Mouse (Mus musculus): ENCODE results near the gene Vtn.
"Not testable (repeated sequence)": the region's sequence is repeated elsewhere in the genome, so short reads cannot be mapped to it uniquely, and the experiment has no call there.

The Vtn gene

DNA sequence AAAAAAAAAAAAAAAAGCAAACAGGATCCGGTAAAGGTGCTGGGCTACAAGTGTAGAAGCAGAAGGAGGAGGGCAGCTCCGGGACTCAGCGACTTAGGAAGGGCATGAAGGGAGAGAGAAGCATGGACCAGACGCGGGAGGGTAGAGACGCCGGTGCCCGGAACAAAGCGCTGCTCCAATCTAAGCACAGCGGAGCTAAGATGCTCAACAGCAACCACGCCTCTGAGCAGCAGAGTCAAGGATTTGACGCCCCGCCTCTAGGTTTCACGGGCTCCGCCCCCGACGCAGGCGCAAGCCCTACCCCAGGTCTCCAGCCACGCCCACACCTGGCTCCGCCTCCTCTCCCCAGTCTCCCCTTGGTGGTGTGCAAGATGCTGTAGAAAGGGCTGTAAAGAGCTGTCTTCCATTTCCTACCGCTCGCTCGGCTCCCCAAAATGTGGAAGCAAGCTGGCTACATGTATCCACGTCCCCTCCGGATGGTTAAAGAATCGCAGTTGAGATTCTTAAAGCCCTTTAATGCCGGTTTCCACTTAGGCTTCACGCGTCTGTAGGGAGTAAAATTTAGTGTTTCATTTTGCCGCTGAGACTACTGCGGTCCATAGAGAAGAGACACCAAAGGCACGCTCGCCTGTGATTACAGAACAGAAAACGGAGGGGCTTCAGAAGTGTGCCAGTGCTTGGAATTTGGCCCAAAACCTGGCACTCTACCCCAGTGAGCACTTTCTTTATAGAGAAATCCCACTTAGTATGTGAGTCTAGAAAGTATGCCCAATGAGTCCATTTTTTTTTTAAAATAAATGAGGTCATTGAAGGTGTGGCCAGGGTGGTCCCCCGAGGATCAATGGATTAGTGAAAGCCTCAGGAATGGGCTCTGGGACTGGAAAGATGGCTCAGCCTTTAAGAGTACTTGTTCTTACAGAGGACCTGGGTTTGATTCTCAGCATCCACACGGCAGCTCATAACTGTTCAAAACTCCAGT is 1.1 kb upstream of the Vtn start, which contains the start of gene Sarm1:
Gene Sarm1, minus strand, starts transcription at position 211 of the 979 bp plus-strand sequence.
- peak; percentile 97 for DNase-seq (ENCODE audit: low read depth)

DNA sequence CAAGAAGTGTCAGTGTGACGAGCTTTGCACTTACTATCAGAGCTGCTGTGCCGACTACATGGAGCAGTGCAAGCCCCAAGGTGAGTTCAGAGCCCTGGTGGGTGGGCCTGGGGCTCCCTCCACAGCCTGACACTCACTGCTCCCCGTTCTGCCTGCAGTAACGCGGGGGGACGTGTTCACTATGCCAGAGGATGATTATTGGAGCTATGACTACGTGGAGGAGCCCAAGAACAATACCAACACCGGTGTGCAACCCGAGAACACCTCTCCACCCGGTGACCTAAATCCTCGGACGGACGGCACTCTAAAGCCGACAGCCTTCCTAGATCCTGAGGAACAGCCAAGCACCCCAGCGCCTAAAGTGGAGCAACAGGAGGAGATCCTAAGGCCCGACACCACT is 652 bp downstream of the Vtn start:
- no peak for DNase-seq (ENCODE audit: low read depth)

DNA sequence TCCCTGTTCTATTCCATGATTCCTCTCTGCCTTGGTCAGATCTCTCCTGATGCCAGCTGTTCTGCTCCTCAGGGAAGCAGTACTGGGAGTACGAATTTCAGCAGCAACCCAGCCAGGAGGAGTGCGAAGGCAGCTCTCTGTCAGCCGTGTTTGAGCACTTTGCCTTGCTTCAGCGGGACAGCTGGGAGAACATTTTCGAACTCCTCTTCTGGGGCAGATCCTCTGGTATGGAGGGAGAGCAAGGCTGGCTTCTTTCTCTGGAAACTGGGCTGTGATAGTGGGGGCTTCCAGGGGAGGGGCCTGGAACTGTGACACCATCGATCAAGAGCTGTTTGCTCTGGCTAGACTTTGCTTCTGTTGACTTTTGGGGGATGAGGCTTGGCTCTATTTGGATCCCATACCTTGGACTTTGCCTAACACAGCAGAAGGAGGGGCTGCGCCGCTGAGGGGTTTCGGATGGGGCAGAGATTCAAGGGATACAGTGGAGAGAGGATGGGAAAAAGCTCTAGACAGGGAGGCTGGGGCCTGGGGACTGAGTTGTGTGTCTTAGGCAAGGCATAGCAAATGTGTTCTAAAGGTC is 1.8 kb downstream of the Vtn start:
- no peak for DNase-seq (ENCODE audit: low read depth)

DNA sequence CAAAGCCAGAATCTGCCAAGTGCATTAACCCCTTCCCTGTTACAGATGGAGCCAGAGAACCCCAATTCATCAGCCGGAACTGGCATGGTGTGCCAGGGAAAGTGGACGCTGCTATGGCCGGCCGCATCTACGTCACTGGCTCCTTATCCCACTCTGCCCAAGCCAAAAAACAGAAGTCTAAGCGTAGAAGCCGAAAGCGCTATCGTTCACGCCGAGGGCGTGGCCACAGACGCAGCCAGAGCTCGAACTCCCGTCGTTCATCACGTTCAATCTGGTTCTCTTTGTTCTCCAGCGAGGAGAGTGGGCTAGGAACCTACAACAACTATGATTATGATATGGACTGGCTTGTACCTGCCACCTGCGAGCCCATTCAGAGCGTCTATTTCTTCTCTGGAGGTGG is 2.6 kb downstream of the Vtn start:
- DNase-seq (ENCODE audit: low read depth): no peak

DNA sequence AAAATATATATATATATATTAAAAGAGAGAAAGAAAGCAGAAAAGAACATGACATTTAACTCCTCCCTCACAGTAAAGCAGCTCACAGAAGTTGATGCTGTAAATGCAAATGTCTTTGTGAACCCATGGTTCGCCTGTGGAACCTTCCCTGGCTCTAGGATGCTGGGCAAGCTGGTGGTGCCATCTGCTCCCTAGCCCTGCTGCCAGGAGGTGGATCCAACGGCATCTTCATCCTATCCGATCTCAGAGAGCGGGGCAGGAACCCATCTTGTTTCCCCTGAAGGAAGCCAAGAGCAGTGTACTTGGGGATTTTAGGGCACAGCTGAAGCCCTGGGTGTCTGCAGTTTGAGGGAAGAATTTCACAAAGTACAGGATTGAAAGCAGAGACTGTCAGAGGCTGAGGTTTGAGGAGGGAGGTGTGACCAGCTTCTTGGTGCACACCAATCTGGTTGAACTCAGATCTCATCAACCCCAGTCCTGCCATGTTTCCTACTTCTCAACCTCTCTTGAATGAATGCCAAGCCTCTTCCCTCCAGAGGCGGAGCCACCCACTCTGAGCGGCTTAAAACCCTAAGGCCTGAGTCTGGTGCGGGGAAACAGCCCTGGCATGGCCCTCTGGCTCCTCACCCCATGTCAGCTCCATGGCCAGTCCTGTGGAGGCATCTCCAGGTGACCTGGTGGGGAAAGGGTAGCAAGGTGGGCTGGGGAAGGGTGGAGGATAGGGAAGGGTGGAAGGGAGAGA is 4.2 kb downstream of the Vtn start, which contains the start of gene Sebox:
Gene Sebox, plus strand, starts transcription at position 539 of the 742 bp plus-strand sequence.
- DNase-seq (ENCODE audit: low read depth): no peak

DNA sequence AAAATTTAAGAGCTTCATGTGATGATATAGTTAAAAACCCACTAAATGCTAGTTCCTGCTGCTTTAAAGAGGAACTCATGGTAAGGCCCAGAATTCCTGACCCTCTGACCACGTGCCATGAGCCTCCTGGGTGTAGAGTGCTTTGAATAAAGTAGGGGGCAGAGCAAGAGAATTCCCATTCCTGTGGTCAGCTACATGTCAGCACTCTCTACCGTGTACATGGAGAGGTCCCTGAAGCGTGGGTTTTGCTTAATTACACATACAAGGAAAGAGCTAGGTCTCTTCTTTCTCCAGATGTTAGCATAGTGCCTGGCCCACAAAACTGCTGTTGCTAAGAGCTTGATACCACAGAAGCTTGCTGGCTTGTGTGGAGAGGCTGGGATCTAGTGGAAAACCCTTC is 6.5 kb downstream of the Vtn start:
- no peak for DNase-seq (ENCODE audit: low read depth)

DNA sequence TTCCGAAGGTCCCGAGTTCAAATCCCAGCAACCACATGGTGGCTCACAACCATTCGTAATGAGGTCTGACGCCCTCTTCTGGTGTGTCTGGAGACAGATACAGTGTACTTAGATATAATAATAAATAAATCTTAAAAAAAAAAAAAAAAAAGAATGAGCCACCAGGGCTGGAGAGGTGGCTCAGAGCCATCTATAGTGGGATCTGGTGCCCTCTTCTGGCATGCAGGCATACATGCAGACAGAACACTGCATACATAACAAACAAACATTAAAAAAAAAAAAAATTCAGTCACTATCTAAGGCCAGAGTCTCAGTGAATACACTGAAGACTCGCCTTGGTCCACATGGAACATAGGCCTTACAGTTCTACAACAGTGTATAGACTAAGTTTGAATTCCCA is 10.3 kb downstream of the Vtn start:
- no peak for DNase-seq (ENCODE audit: low read depth)

DNA sequence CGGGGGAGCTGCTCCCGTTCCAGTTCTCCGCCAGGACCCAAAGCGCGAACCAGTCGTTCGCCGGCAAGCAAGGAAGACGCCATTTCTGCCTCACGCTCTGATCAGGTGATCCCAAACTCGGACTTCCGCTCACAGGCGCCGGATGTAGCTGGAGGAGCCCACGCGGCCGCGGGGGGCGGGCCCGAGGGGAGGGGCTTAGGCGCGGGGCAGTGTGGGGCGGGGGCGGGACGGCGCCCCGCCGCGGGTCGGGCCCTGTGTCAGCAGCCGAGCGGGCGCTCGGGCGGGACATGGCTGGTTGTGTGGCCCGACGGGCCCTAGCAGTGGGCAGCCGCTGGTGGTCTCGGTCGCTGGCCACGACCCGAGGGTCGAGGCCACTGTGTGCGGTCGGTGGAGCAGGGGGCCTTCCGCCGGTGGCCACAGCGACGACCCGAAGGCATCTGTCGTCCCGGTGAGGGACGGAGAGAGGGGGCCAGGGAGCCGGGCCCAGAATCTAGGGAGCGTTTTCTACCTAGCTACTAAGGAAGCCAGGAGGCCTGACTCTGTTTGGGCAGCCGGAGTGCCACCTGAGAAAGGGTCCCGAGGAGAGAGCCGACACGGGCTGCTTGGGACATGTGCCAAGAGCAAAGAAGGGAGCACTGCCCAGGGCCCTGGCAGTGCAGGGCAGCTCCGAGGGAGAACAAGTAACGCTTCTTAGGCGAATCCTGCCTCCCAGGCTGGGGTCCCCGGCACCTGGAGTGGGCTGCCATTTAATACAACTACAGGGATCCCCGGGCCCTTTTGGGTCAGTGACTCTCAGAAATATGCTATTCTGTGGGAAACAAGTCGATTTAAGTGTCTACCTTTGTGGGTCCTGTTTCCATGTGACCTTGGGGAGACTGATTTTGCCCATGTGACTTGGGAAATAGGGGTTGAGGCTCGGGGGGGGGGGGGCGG is 13.4 kb downstream of the Vtn start, which contains the start of the genes Tmem199 and Poldip2:
Gene Tmem199, minus strand, starts transcription at position 148 of the 933 bp plus-strand sequence.
Gene Poldip2, plus strand, starts transcription at position 169 of the 933 bp plus-strand sequence.
- peak; percentile 87 for DNase-seq (ENCODE audit: low read depth)

DNA sequence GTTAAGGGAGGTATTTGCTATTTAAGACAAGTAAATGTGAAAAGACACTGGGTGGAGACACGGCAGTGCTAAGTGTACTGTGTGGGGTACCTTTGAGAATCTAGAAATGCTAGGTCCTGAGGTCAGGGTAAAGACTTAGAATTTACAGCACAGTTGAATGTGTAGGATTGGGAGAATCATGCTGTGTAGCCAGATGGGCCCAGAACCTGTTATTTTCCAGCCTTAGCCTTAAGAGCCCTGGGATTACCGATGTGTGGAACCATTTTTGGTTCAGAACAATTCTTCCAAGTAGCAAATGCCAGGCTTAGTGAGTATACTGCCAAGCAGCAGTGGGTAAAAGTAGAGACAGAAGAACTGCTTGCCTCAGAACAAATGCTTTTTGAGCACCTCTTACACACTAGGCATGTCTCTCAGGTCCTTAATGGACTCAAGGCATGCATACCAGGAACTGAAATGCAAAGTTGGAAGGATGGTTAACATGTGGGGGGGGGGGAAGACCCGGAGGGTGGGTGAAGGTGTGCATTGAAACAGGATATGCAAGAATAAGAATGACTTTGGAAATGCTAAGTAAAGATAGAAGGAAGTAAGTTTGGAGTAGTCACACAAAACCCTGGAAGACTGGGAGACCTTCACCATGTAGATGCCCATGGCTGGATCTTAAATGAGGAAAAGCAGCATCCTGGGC is 14.4 kb downstream of the Vtn start:
- DNase-seq (ENCODE audit: low read depth): no peak

DNA sequence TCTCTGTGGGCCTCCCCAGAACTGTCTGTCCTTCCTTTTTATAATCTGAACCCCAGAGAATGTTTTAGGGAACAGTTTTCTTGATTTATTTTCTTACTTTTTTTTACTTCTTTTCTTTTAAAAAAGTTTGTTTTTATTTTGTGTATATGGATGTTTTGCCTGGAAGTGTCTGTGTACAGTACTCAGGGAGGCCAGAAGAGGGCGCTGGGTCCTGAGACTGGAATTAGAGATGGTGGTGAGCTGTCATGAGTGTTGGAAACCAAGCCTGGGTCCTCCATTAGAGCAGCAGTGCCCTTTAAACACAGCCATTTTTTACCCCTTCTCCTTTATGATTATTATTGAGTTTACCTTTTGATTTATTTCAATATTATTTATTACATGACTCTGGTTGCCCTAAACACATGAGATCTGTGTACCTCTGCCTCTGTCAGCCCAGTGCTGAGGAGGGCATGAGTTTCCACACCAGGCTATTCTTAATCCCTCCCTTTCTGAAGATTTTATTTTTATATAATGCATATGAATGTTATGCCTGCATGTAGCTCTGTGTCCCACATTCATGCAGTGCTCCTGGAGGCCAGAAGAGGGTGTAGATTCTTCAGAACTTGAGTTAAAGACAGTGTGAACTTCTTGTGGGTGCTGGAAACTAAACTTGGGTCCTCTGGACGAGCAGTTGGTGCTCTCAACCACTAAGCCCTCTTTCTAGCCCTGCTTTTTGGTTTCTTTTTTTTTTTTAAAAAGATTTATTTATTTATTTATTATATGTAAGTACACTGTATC is 16.8 kb downstream of the Vtn start:
- no peak for DNase-seq (ENCODE audit: low read depth)

DNA sequence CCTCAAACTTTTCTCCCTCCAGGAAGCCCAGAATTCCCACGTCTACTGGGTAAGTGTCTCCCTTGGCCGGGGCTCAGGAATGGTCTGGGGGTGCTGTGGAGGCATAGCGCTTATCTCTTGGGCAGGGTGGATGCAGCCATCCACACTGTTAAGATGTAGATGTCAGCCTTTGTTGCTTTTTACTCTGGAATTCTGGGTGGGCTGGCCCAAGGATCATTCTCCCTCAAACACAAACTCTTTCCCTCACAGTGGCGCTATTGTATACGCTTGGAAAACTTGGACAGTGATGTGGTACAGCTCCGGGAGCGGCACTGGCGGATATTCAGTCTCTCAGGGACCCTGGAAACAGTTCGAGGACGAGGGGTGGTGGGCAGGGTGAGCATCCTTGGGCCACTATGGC is 20.0 kb downstream of the Vtn start:
- no peak for DNase-seq (ENCODE audit: low read depth)

DNA sequence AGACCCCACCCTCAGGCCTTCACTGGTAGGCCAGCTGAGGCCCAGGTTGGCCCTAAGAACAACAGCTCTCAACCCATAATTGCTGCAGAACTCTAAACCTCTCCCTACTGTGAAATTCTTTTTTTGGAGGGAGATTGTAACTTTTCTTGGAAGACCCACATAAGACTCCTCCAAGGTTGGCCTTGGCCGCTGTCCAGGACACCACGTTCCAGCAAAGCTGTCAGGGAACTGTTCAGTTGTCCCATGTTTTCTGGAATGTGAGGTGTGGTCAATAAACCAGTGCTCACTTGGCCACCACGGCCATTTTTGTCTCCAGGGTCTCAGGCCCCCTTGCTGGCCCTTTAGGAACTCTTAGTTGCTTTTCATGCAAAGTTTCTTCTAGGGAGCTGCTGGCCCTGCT is 23.0 kb downstream of the Vtn start:
- no peak for DNase-seq (ENCODE audit: low read depth)

DNA sequence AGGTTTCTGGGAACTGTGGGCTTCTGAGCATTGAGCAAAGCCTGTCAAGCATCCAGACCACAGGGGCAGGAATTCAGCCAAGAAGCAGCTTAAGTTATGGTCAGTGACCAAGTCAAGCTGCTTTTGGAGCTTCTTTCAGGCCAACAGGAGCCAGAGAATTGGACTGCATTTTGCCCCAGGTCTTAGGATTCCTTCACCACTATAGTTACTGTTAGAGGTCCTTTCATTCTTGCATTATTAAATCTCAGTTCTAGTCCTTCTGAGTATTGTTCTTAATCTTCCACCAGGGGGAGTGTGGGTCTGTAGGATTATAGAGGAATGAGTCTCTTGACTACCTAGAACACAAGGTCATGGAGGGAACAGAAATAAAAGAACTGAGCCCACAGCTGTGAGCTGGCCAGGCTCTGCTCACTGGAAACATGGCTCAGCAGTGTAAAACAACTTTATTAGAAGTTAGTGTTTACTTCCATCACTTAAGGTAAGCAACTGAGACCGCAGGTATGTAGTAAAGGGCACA is 23.6 kb downstream of the Vtn start:
- no peak for DNase-seq (ENCODE audit: low read depth)

DNA sequence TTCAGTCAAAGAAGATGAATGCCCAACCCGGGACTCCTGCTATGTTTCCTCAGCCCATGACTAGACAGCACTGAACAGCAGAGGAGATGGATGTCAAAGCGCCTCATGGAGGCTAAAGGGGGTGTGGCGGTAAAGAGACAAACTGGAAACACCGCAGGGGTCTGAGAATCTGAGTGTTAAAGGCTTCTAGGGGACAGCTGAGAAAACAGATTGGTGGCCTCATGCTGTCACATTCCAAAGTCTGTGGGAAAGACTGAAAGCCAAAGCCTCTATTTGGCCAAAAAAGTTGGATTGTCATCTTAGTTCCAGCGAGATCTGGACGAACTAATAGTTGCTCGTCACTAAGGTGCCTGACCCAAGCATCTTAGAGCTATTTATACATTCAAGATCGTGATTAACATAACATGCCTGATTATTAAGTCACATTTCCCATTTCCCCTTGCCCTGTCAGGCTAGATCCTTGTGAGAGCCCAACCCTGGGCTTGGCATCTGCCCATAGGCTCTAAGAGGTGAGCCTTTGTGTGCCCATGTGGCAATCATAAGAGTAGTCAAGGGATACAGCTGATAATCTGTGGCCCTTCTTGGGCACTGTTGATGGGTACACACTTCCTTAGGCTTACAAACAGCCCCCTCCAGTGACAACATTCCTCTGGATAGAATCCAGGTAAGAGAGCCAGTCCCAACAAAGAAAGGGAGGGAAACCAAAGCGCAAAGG is 24.5 kb downstream of the Vtn start:
- no peak for DNase-seq (ENCODE audit: low read depth)

DNA sequence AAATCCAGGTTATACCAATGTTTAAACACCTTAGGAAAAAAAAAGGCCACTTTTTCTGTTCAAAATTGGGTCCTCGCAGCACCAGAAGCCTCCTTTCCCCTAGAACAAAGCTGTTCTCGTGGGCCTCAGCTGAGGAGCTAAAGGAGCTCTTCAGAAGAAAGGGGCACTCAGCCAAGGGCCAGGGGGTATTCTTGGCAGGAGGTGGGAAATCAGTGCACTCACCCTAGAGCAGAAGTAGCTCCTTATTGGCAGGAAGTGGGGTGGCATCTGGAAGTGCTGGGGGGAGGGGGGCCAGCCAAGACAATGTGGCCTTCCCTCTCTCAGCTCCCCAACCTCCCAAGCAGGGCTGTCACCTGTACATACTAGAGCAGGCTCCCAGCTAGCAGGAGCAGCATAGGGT is 25.9 kb downstream of the Vtn start:
- no peak for DNase-seq (ENCODE audit: low read depth)

DNA sequence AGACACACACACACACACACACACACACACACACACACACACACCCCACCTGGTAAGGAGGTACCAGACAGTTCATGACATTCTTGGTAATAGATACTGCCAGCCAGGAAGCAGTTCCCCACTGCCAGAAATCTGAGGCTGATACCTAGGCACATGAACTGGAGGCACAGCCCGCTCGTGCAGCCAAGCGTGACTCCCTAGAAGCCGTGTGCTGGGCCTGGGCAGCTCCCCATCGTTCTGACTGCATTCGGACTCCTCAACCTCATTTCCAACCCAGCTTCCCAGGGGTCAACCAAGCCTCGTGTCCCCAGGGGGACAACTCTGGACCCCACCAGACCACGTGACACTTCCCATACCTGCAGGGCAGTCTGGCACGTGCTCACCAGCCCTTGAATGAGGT is 29.8 kb downstream of the Vtn start:
- DNase-seq (ENCODE audit: low read depth): no peak

DNA sequence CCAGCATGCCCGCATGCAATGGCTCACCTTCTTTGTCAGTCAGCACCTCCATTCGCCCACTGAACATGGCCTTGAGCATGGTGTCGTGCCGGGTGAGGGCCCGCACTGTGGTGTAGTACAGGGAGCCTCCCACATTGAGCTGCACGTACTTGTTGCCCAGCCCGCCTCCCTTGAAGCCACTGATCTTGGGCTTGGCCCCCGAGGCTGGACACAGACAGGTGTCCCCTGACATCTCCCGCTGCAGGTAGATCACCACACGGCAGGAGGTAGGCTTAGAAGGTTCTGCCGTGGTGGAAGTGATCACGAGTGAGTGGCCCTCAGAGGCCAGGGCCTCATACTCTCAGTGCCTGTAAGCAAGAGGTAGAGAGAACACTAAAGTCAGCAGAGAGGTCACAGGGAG is 31.1 kb downstream of the Vtn start:
- DNase-seq (ENCODE audit: low read depth): no peak

DNA sequence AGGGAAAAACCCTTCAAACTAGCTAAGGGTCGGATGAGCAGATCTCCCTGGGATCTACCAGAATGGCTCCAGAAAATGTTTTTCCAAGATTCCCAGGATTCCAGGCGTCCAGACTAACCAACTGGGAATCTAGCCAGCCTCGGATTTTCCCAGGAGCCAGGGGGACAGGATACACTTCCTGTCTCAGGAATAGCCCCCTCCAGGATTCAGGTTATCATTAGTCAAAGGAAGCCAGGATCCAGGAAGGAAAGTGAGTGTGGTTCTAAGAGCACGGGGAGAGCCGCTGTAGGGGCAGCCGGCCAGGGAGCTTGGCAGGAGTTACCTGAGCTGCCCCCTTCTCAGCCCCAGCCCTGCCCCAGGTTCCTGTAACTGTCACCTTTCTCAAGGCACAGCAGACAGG is 32.2 kb downstream of the Vtn start:
- DNase-seq (ENCODE audit: low read depth): no peak

DNA sequence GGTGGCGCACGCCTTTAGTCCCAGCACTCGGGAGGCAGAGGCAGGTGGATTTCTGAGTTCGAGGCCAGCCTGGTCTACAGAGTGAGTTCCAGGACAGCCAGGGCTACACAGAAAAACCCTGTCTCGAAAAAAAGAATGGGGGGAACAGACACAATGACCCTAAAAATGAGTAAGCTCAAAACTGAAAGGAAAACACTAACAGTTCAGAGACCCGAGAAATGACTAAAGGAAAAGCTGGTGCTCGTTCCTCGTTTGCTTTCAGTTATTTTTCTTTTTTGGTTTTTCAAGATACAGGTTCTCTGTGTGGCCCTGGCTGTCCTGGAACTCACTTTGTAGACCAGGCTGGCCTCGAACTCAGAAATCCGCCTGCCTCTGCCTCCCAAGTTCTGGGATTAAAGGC is 32.6 kb downstream of the Vtn start:
- DNase-seq (ENCODE audit: low read depth): not testable (repeated sequence)
